Mouse (Mus musculus) liver (tissue): ENCODE results near the gene Gm14744.
"Not testable (repeated sequence)": the region's sequence is repeated elsewhere in the genome, so short reads cannot be mapped to it uniquely, and the experiment has no call there.

ENCODE experiments used
- DNase-seq: peaks from one replicate; pipeline ENCODE4 v3.0.0-alpha.2; 2020; ENCODE audit warnings: mixed read lengths

The Gm14744 gene

DNA sequence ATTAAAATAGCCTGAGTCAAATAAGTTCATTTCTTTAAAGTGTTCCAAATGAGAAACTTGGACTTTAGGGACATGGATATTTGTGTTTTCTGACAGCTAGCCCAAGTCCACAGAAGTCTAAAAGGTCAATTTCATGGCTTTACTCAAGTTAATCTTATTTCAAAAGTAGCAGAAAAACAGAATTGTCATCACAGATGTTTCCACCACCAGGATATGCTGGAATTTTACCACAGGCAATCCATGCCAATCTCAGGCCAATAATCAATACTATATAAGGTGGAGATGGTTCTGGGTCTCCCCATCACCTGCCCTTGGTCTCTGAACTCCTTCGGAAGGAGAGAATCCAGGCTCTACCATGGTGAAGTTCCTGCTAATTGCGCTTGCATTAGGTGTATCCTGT, at the start of gene Gm14744:
Gene Gm14744 (plus strand): TSS at position 301 of the 400 bp plus-strand sequence.
- DNase-seq: not testable (repeated sequence)

DNA sequence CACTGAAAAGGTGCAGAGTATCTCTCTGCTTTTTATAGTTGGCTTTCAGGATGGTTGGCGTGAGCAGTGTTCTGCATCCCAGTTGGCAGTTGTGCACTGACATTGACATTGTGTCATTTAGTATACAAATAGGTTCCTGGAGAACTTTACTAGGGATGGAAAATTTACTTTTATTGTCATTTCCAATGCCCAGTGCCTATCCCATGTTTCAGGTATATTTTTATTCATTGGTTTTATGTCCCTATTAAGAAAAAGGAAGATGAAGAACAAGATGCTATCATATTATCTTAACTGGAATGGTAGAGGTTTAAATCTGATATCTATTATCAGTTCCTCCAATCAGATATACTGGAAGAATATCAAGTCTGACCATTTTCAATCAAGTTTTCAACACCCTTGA, 11.0 kb upstream of the Gm14744 start, which contains the start of gene Pbsn:
Gene Pbsn (minus strand): TSS at position 101 of the 400 bp plus-strand sequence.
- no peak for DNase-seq

DNA sequence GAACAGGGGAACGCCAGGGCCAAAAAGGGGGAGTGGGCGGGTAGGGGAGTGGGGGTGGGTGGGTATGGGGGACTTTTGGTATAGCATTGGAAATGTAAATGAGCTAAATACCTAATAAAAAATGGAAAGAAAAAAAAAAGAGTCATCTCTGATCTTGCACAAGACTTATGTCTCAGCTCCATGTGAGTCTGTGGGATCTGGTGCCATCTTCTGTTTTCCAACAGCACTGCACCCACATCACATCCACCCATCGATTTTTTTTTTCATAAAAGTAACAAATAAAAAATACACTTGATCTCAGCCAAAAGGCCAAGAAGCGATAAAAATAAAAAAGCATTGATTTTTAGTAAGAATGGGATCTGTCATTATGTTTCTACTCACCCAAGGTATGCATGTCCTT, 15.5 kb downstream of the Gm14744 start:
- not testable (repeated sequence) for DNase-seq
